Mouse (Mus musculus): ENCODE results near the gene Ppp1r14c. TPM values are rescaled to one million over a fixed set of nuclear protein-coding genes. Genes with fewer than 3 reads are reported as not detected.

Gene Ppp1r14c
- polyA plus RNA-seq (2015; fragmentation: Nextera tagmentation; extraction: Ambion mirVana): 0.08 and 0.36 TPM in 2 replicates

GRCm38 (mm10) chr10:3366036-3366869 lies at the start of gene Ppp1r14c:
Gene Ppp1r14c, plus strand, starts transcription at chr10:3366057.
- 1% methylated on average over 41 of the region's 74 CpGs for WGBS (ENCODE audit: insufficient replicate concordance)
- Histone ChIP-seq H3K27me3 (ENCODE audit: insufficient read depth, low read length) (peaks cover 32% of the 10 kb centered on the region), H3K4me2 (ENCODE audit: low read depth, low read length) (peak within 1 kb of the TSS; percentile 80), H3K36me3 (replicated peaks; ENCODE audit: insufficient read depth, low read length) (no peaks in the 10 kb centered on the region), H3K9me3 (ENCODE audit: low read length) (no peaks in the 10 kb centered on the region), H3K9ac (replicated peaks) (no peak within 1 kb of the TSS), H3K27ac (ENCODE audit: low read depth) (no peak within 1 kb of the TSS), H3K4me3 (ENCODE audit: low read depth, low read length) (peak within 1 kb of the TSS; percentile 51), H3K4me1 (ENCODE audit: insufficient read depth) (0 out of 2 replicates have a peak, but pooled peaks cover 5% of the 10 kb centered on the region)
- DNase-seq (peak; percentile 19), ATAC-seq (no peak)
- TF ChIP-seq CTCF (IDR thresholded peaks at IDR 0.05; ENCODE audit: low read depth): no peak
- TF ChIP-seq EP300 (IDR thresholded peaks at IDR 0.05; ENCODE audit: low read depth): no peak

DNA sequence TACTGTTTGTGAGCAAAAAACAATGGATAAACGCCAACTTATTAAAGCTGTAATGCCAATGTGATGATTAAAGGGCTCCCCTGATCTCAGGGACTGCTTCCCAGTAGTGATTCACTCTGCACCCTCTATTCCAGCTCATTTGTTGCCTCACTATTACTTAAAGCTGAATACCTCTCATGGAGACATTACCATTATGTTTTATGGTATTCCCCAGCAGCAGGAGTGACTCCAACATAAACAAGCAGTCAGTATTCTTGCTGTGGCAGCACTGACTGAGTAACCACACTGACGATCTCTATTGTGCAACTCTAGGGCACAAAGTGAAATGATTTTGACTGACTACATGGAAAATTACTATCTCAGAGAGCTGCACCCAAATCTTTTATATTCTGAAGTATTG lies 44.5 kb upstream of the Ppp1r14c start:
- H3K9ac ChIP-seq (replicated peaks): no peak overlapping the region
- DNase-seq (no peak), ATAC-seq (no peak)
- 78% methylated on average over 2 of the region's 2 CpGs for WGBS (ENCODE audit: insufficient replicate concordance)
- H3K4me2 ChIP-seq (ENCODE audit: low read depth, low read length): no peak overlapping the region
- H3K36me3 ChIP-seq (replicated peaks; ENCODE audit: insufficient read depth, low read length): no peaks in the 10 kb centered on the region
- H3K4me1 ChIP-seq (ENCODE audit: insufficient read depth): no peaks in the 10 kb centered on the region
- TF ChIP-seq CTCF (IDR thresholded peaks at IDR 0.05; ENCODE audit: low read depth) (no peak), EP300 (IDR thresholded peaks at IDR 0.05; ENCODE audit: low read depth) (no peak)
- no peak overlapping the region for H3K4me3 ChIP-seq (ENCODE audit: low read depth, low read length)
- H3K27ac ChIP-seq (ENCODE audit: low read depth): no peak overlapping the region
- H3K27me3 ChIP-seq (ENCODE audit: insufficient read depth, low read length): no peaks in the 10 kb centered on the region
- H3K9me3 ChIP-seq (ENCODE audit: low read length): no peaks in the 10 kb centered on the region

DNA sequence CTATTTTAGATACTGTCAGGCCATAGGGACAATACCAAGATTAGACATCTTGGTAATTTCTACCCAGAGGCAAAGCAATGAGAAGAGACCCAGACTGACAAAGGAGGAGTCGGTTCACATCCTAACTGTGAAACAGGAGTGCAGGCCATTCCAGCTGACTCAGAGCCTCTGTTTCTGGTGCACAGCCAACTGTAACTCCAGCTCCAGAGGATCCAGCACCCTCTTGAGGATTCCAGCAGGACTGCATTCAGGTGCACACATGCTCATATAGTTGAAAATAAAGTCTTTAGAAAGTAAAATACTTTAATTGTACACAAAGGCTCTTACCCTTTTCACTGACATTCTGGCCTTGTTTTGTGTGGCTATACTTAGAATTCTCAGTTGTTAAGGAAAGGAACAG lies 40.4 kb upstream of the Ppp1r14c start:
- no peak overlapping the region for H3K4me3 ChIP-seq (ENCODE audit: low read depth, low read length)
- no peak overlapping the region for H3K9ac ChIP-seq (replicated peaks)
- WGBS (ENCODE audit: insufficient replicate concordance): 76% methylated on average over 1 of the region's 1 CpGs
- no peaks in the 10 kb centered on the region for H3K27me3 ChIP-seq (ENCODE audit: insufficient read depth, low read length)
- no peaks in the 10 kb centered on the region for H3K36me3 ChIP-seq (replicated peaks; ENCODE audit: insufficient read depth, low read length)
- H3K4me2 ChIP-seq (ENCODE audit: low read depth, low read length): no peak overlapping the region
- no peak overlapping the region for H3K27ac ChIP-seq (ENCODE audit: low read depth)
- H3K4me1 ChIP-seq (ENCODE audit: insufficient read depth): no peaks in the 10 kb centered on the region
- DNase-seq (peak; percentile 19), ATAC-seq (no peak)
- TF ChIP-seq EP300 (IDR thresholded peaks at IDR 0.05; ENCODE audit: low read depth) (no peak), CTCF (IDR thresholded peaks at IDR 0.05; ENCODE audit: low read depth) (peak; percentile 55)
- H3K9me3 ChIP-seq (ENCODE audit: low read length): no peaks in the 10 kb centered on the region

DNA sequence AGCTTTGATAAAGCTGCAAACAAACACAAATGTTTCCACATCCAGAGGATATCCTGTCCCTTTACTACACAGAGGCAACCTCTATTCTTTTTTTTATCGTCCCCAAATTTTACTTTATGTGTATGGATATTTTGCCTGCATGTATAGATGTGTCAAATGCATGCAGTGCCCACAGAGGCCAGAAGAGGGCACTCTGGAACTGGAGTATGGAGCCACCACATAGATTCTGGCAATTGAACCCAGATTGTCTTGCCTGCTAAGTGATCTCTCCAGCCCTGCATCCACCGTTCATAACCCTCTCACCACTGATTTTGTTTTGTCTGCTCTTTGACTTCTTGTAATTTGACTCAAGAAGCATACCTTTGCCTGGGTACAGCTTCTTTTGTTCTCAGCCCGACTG lies 33.0 kb upstream of the Ppp1r14c start:
- peak; percentile 70 for DNase-seq

DNA sequence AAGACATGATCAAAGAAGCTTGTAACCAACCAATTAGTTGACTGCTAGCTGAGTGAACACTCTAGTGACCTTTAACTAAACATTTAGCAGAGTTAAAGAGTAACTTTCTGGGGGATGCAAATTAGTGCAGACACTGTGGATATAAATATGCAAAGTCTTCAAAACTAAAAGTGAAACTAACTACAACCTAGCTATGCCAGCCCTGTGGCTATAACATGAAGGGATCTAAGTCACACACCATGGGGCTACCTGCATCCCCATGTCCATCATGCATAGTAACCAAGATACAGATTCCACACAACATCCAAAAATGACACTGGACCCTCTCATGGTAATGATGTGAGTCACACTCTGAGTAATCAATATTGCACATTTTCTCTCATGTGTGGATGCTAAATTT lies 31.3 kb upstream of the Ppp1r14c start:
- TF ChIP-seq EP300 (IDR thresholded peaks at IDR 0.05; ENCODE audit: low read depth) (no peak), CTCF (IDR thresholded peaks at IDR 0.05; ENCODE audit: low read depth) (no peak)
- H3K9ac ChIP-seq (replicated peaks): no peak overlapping the region
- H3K27ac ChIP-seq (ENCODE audit: low read depth): no peak overlapping the region
- H3K9me3 ChIP-seq (ENCODE audit: low read length): no peaks in the 10 kb centered on the region
- H3K4me1 ChIP-seq (ENCODE audit: insufficient read depth): no peaks in the 10 kb centered on the region
- H3K36me3 ChIP-seq (replicated peaks; ENCODE audit: insufficient read depth, low read length): no peaks in the 10 kb centered on the region
- H3K4me3 ChIP-seq (ENCODE audit: low read depth, low read length): no peak overlapping the region
- H3K27me3 ChIP-seq (ENCODE audit: insufficient read depth, low read length): no peaks in the 10 kb centered on the region
- no peak overlapping the region for H3K4me2 ChIP-seq (ENCODE audit: low read depth, low read length)
- ATAC-seq: no peak
- DNase-seq: no peak

More for the DNA sequence above, 33.0 kb upstream of the Ppp1r14c start:
- no peak for TF ChIP-seq EP300 (IDR thresholded peaks at IDR 0.05; ENCODE audit: low read depth)
- peak; percentile 82 for TF ChIP-seq CTCF (IDR thresholded peaks at IDR 0.05; ENCODE audit: low read depth)
- 31% methylated on average over 3 of the region's 3 CpGs for WGBS (ENCODE audit: insufficient replicate concordance)
- H3K9me3 ChIP-seq (ENCODE audit: low read length): no peaks in the 10 kb centered on the region
- no peak overlapping the region for H3K27ac ChIP-seq (ENCODE audit: low read depth)
- no peak overlapping the region for H3K9ac ChIP-seq (replicated peaks)
- no peak overlapping the region for H3K4me2 ChIP-seq (ENCODE audit: low read depth, low read length)
- no peak for ATAC-seq
- H3K27me3 ChIP-seq (ENCODE audit: insufficient read depth, low read length): no peaks in the 10 kb centered on the region
- H3K4me3 ChIP-seq (ENCODE audit: low read depth, low read length): no peak overlapping the region
- no peaks in the 10 kb centered on the region for H3K36me3 ChIP-seq (replicated peaks; ENCODE audit: insufficient read depth, low read length)
- H3K4me1 ChIP-seq (ENCODE audit: insufficient read depth): no peaks in the 10 kb centered on the region

DNA sequence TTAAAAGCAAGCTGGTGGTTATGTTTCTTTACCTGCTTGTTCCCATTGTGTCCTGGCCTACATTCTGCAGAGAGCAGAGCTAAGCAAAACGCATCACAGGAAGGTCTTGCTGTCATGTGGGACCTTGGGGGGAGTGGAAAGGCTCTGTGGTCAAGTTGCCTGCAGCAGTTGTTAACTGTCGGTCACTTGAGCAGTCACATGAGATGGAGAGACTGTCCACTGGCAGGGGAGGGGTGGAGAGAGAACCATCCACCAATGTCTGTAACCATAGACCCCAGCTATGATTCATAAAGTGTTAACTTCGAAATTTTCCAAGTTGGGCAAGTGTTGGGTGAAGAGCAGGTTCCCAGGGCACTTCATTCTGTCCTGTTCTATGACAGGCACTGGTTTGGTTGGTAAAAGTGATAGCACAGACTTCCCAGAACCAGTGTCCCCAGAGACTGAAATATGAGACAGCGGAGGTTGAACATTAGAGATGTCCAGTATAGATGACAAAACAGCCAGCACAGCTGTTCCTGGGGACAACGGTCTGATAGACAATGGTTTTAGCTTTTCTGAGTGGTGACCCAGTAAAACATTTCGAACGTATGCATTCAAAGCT lies 29.0 kb upstream of the Ppp1r14c start:
- Histone ChIP-seq H3K9ac (replicated peaks) (no peak overlapping the region), H3K36me3 (replicated peaks; ENCODE audit: insufficient read depth, low read length) (no peaks in the 10 kb centered on the region), H3K4me1 (ENCODE audit: insufficient read depth) (no peaks in the 10 kb centered on the region), H3K27me3 (ENCODE audit: insufficient read depth, low read length) (no peaks in the 10 kb centered on the region), H3K9me3 (ENCODE audit: low read length) (no peaks in the 10 kb centered on the region), H3K27ac (ENCODE audit: low read depth) (no peak overlapping the region), H3K4me2 (ENCODE audit: low read depth, low read length) (no peak overlapping the region), H3K4me3 (ENCODE audit: low read depth, low read length) (no peak overlapping the region)
- no peak for TF ChIP-seq CTCF (IDR thresholded peaks at IDR 0.05; ENCODE audit: low read depth)
- no peak for TF ChIP-seq EP300 (IDR thresholded peaks at IDR 0.05; ENCODE audit: low read depth)
- DNase-seq: no peak
- WGBS (ENCODE audit: insufficient replicate concordance): 67% methylated on average over 7 of the region's 7 CpGs
- no peak for ATAC-seq

Data from liver, postnatal 0 days (tissue).